Mouse (Mus musculus) erythroblast, embryonic 14.5 days (primary cell): ENCODE data around the gene Lap3.

Source experiments
- GATA1 ChIP-seq: IDR thresholded peaks from 2 replicates; pipeline ENCODE4 v1.6.1; 2012; ENCODE audit warnings: low read length, inconsistent platforms, mixed read lengths
- TAL1 ChIP-seq: IDR thresholded peaks from 3 replicates; pipeline ENCODE4 v1.6.1; 2012; ENCODE audit warnings: low read length, inconsistent platforms, mixed read lengths

DNA sequence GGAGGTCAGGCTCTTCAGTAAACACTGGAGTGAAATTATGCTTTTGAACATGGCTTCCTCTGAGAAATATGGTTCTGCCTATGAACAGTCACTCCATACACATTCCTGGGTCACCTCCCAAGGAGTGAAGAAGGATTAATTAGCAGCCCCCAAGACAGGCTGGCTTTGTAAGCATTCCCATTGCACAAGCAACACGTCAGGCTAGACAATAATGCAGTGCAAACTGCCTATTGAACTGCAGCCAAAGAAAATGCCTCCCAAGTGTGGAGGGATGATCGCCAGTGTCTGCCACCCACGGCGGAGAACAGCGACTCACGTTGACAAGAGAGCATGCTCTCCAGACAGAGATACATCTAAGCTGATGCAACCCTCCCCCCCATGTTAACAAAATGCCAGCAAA lies 16.9 kb upstream of the Lap3 start:
- no peak for TF ChIP-seq GATA1
- no peak for TF ChIP-seq TAL1
